Mouse (Mus musculus) embryonic fibroblast, embryonic 13.5 days (primary cell): ENCODE results near the gene Fam24a.

ENCODE experiments used
- CTCF ChIP-seq: IDR thresholded peaks from 2 replicates; pipeline ENCODE4 v1.5.1; 2011; ENCODE audit warnings: mild to moderate bottlenecking, control low read depth, low read length, moderate library complexity, borderline replicate concordance; ENCODE audit not compliant: insufficient read depth
- POLR2A ChIP-seq: IDR thresholded peaks from 2 replicates; pipeline ENCODE4 v1.6.1; 2011; ENCODE audit warnings: low read depth, mild to moderate bottlenecking, control low read depth, low read length, moderate library complexity

- TF ChIP-seq POLR2A (no peak), CTCF (no peak)
These were observed 4.2 kb upstream of the Fam24a start, which contains the start of gene Fam24b for GRCm38 (mm10) chr7:131329416-131329815.
